Mouse (Mus musculus): ENCODE data around the gene Ifit2. TPM values are rescaled to one million over a fixed set of nuclear protein-coding genes. Genes with fewer than 3 reads are reported as not detected.
"Not testable (repeated sequence)": the region's sequence is repeated elsewhere in the genome, so short reads cannot be mapped to it uniquely, and the experiment has no call there.

Gene Ifit2
- polyA plus RNA-seq, 1 experiment: 4.0 TPM

- WGBS: 97% methylated on average over 5 of the region's 5 CpGs
- no peaks in the 10 kb centered on the region for H3K36me3 ChIP-seq (ENCODE audit: control insufficient read depth, insufficient read depth, low read length)
- H3K4me1 ChIP-seq (ENCODE audit: control insufficient read depth, insufficient read depth, low read length): peaks cover 8% of the 10 kb centered on the region
- no peak overlapping the region for H3K27ac ChIP-seq (ENCODE audit: insufficient read depth, low read depth, low read length)
- no peak for DNase-seq
- TF ChIP-seq POLR2A (IDR thresholded peaks at IDR 0.05; ENCODE audit: low read depth, low read length): no peak
- TF ChIP-seq CTCF (conservative IDR thresholded peaks at IDR 0.05; ENCODE audit: insufficient read depth, insufficient read length, low read depth, low read length): no peak
- H3K27me3 ChIP-seq (replicated peaks; ENCODE audit: control insufficient read depth, insufficient read depth, low read length): no peaks in the 10 kb centered on the region
- no peak overlapping the region for H3K4me3 ChIP-seq (ENCODE audit: insufficient read depth, low read depth, low read length)
Measured at GRCm38 (mm10) chr19:34573650-34574049, 23.2 kb downstream of the Ifit2 start.

GRCm38 (mm10) chr19:34577121-34577520, 26.6 kb downstream of the Ifit2 start:
- TF ChIP-seq POLR2A (IDR thresholded peaks at IDR 0.05; ENCODE audit: low read depth, low read length): no peak
- H3K27ac ChIP-seq (ENCODE audit: insufficient read depth, low read depth, low read length): no peak overlapping the region
- no peak overlapping the region for H3K4me3 ChIP-seq (ENCODE audit: insufficient read depth, low read depth, low read length)
- 76% methylated on average over 1 of the region's 1 CpGs for WGBS
- DNase-seq: no peak
- H3K27me3 ChIP-seq (replicated peaks; ENCODE audit: control insufficient read depth, insufficient read depth, low read length): no peaks in the 10 kb centered on the region
- no peaks in the 10 kb centered on the region for H3K4me1 ChIP-seq (ENCODE audit: control insufficient read depth, insufficient read depth, low read length)
- no peaks in the 10 kb centered on the region for H3K36me3 ChIP-seq (ENCODE audit: control insufficient read depth, insufficient read depth, low read length)

GRCm38 (mm10) chr19:34582696-34583095, 32.2 kb downstream of the Ifit2 start:
- not testable (repeated sequence) for H3K36me3 ChIP-seq (ENCODE audit: control insufficient read depth, insufficient read depth, low read length); DNase-seq; H3K4me1 ChIP-seq (ENCODE audit: control insufficient read depth, insufficient read depth, low read length); H3K4me3 ChIP-seq (ENCODE audit: insufficient read depth, low read depth, low read length); H3K27me3 ChIP-seq (replicated peaks; ENCODE audit: control insufficient read depth, insufficient read depth, low read length)
- H3K27ac ChIP-seq (ENCODE audit: insufficient read depth, low read depth, low read length): peak overlapping the region; percentile 80
- WGBS: 44% methylated on average over 2 of the region's 2 CpGs

GRCm38 (mm10) chr19:34583126-34583766, 32.8 kb downstream of the Ifit2 start, which contains the start of gene Ifit3:
Ifit3 (plus strand) TSS chr19:34583531.
- DNase-seq: peak; percentile 71
- H3K36me3 ChIP-seq (ENCODE audit: control insufficient read depth, insufficient read depth, low read length); H3K4me1 ChIP-seq (ENCODE audit: control insufficient read depth, insufficient read depth, low read length); H3K27me3 ChIP-seq (replicated peaks; ENCODE audit: control insufficient read depth, insufficient read depth, low read length): not testable (repeated sequence)
- Histone ChIP-seq H3K27ac (ENCODE audit: insufficient read depth, low read depth, low read length) (peak within 1 kb of the TSS; percentile 85), H3K4me3 (ENCODE audit: insufficient read depth, low read depth, low read length) (peak within 1 kb of the TSS; percentile 31; the same call in 1 of the 2 replicates)
- WGBS: 12% methylated on average over 2 of the region's 2 CpGs

- 66% methylated on average over 5 of the region's 5 CpGs for WGBS
- not testable (repeated sequence) for H3K4me3 ChIP-seq (ENCODE audit: insufficient read depth, low read depth, low read length); H3K36me3 ChIP-seq (ENCODE audit: control insufficient read depth, insufficient read depth, low read length); H3K27ac ChIP-seq (ENCODE audit: insufficient read depth, low read depth, low read length); H3K27me3 ChIP-seq (replicated peaks; ENCODE audit: control insufficient read depth, insufficient read depth, low read length); H3K4me1 ChIP-seq (ENCODE audit: control insufficient read depth, insufficient read depth, low read length)
- peak; percentile 27 for DNase-seq
Measured at GRCm38 (mm10) chr19:34585740-34586458, 35.4 kb downstream of the Ifit2 start.

- DNase-seq: peak; percentile 53
- not testable (repeated sequence) for H3K27me3 ChIP-seq (replicated peaks; ENCODE audit: control insufficient read depth, insufficient read depth, low read length); H3K4me1 ChIP-seq (ENCODE audit: control insufficient read depth, insufficient read depth, low read length); H3K36me3 ChIP-seq (ENCODE audit: control insufficient read depth, insufficient read depth, low read length); H3K4me3 ChIP-seq (ENCODE audit: insufficient read depth, low read depth, low read length)
- 62% methylated on average over 7 of the region's 12 CpGs for WGBS
- H3K27ac ChIP-seq (ENCODE audit: insufficient read depth, low read depth, low read length): peak overlapping the region; percentile 39; the same call in 1 of the 2 replicates
Measured at GRCm38 (mm10) chr19:34587898-34588692, 37.6 kb downstream of the Ifit2 start.

GRCm38 (mm10) chr19:34588959-34589358, 38.5 kb downstream of the Ifit2 start:
- Histone ChIP-seq H3K4me3 (ENCODE audit: insufficient read depth, low read depth, low read length) (no peak overlapping the region), H3K4me1 (ENCODE audit: control insufficient read depth, insufficient read depth, low read length) (peaks cover 3% of the 10 kb centered on the region; the same call in 1 of the 2 replicates), H3K27me3 (replicated peaks; ENCODE audit: control insufficient read depth, insufficient read depth, low read length) (no peaks in the 10 kb centered on the region), H3K36me3 (ENCODE audit: control insufficient read depth, insufficient read depth, low read length) (no peaks in the 10 kb centered on the region), H3K27ac (ENCODE audit: insufficient read depth, low read depth, low read length) (no peak overlapping the region)
- DNase-seq: no peak
- TF ChIP-seq POLR2A (IDR thresholded peaks at IDR 0.05; ENCODE audit: low read depth, low read length): no peak
- TF ChIP-seq CTCF (conservative IDR thresholded peaks at IDR 0.05; ENCODE audit: insufficient read depth, insufficient read length, low read depth, low read length): no peak
